Mouse (Mus musculus) adrenal gland (tissue): ENCODE data around the gene Aqp12.
"Not testable (repeated sequence)": the region's sequence is repeated elsewhere in the genome, so short reads cannot be mapped to it uniquely, and the experiment has no call there.

Source experiments
- intact Hi-C: fragments of 180-260 bp; cut with DNase I; formaldehyde crosslinking; loops from one replicate; pipeline ENCODE4 v1.15.1; 2025
- long read RNA-seq, 2 experiments: library from polyadenylated mRNA; unstranded; transcript quantifications; one replicate each; pipeline ENCODE4 v2.0.0; 2020; ENCODE audit warnings: borderline replicate concordance in 1 of 2; ENCODE audit not compliant: insufficient replicate concordance in 1 of 2

Aqp12 gene
- long read RNA-seq, experiment 1: 0 reads
- long read RNA-seq, experiment 2: 0 reads

DNA sequence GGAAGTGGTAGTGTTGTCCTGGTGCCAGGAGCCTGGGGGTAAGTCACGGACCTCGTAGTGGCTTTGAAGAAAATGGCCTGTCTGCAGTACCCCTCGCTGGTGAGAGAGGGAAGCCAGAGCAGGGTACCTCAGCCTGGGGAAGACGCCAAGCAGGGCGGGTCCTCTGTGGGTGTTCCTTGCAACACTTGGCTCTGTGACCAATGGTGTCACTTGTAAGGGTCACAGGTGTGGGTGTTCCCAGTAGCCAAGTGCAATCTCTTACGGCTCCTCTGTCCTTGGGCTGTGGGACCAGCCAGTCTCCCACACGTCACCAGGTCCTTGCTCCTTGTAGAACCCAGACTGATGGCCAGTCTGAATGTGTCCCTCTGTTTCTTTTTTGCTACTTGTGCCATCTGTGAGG is at the start of gene Aqp12:
Gene Aqp12 (plus strand): TSS at position 274 of the 400 bp plus-strand sequence.
- intact Hi-C loops: no loop called here

- intact Hi-C loops: loop anchor here (2.0 to 10.0 kb wide), 3 partner anchors 54 to 168 kb away; no protein-coding TSS in a partner anchor
Measured at GRCm38 (mm10) chr1:92956571-92957335, 49.4 kb upstream of the Aqp12 start.

GRCm38 (mm10) chr1:92958999-92959398 is 47.1 kb upstream of the Aqp12 start:
- intact Hi-C loops: loop anchor here (5.0 to 10.0 kb wide), 2 partner anchors 123 to 166 kb away; no protein-coding TSS in a partner anchor

DNA sequence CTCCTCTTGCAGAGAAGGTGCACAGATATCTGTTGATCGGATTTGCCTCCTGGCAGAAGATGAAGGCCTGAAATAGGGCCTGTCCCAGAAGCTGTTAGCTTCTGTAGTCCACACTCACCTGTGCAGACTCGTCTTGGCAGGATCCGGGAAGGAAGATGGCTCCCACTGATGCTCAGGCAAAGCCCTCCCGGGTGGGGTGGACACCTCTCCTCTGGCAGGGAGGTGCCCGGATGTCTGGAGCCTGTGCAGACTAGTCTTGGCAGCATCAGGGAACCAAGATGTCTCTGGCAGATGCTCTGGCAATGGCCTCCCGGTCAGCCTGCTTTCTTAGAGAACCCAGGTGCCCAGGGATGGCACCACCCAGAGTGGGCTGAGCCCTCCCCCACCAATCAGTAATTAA is 35.3 kb upstream of the Aqp12 start:
- intact Hi-C loops: not testable (repeated sequence)

DNA sequence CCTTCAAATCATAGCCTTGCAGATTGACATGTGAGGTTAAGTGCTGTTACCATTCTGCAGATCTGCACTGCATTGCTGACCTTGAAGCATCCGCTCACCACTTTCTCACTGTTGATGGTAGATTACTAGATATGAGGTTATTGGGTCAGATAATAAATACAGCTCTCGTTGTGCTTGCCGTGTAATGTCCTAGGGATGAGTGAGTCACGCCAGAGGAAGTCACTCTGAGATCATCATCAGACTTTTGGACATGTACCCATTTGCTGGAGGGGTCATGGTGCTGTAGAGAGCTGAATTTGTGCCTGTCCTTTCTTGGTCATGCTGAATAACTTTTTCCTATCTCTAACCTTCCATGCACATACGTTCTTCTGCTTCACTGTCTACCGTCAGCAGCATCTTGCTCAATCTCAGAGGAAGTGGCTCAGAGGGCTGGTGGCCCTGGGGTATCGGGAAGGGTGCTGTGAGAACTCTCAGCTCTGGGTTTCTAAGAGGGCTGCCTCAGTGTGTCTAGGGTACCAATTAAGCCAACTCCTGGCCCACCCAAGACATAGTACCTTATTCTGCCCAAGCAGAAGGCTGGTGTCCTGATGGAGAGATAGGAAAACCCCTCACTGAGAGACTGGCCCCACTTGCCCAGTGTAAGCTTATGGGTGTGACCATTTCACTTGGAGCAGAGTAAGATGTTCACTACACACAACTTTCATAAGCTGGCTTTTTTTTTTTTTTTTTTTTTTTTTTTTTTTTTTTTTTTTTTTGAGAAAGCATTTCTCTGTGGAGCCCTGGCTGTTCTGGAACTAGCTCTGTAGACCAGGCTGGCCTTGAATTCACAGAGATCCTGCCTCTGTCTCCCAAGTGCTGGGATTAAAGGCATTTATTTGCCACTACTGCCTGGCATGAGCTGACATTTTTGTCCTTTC is 34.0 kb upstream of the Aqp12 start:
- intact Hi-C loops: no loop called here

DNA sequence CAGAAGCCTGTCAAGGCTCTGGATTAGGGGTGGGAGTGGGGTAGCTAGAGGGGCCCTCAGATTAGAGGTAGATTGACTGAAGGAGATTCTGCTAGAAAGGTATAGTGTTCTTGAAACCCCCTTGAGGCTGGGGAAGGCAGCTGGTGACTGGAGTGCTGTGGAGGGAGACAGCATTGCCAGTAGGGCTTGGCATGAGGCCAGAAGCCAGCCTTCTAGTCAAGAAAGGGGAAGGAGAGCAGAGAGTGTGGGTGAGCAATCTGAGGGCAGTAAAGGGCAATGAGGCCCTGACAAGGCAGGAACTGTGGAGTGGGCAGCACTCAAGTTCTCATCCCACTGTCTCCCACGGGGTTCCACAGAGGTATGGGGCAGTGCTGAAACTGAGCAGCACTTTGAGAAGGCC is 33.3 kb upstream of the Aqp12 start:
- intact Hi-C loops: no loop called here

GRCm38 (mm10) chr1:92976141-92976566 is 30.0 kb upstream of the Aqp12 start:
- intact Hi-C loops: no loop called here

DNA sequence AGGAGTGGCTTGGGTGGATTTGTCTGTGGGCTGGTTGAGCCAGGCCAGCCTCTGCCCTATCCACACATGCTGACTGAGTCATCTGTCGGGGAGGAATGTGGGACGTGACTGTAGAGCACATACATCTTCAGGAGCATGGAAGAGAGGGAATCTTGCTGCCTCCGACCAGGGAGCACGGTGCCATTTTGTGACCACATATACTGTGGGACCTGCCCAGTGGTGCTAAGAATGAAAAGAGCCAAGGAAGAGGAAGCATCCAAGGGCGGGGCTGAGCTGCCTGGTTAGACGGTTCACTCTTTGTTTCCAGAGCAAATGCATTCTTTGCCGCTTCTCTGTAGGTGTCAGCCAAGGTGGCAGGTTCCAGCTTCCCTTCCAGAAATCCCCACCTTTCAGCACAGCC is 27.5 kb upstream of the Aqp12 start:
- intact Hi-C loops: no loop called here

DNA sequence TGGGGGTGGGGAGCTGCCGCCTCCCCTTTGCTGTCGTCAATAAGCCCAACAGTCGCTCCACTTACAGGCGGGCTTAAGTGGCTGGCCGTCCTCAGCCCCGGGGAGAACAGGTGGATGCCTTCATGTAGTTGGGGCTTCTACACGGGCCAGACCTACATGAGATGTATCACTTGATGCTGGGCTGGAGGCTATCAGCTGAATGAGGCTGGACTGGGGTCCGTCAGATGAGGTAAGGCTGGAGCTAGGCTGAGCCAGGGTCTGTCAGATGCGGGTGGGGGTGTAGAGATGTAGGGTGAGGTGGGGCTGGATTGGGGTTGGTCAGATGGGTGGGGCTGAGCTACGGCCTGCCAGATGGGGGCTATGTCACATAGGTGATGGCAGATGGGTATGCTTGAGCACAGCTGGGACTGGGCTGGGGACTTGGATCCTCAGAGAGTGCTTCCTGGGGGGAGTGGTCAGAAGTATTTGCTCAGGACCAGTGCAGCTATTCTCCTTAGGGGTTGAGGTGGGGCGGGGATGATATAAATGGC is 27.0 kb upstream of the Aqp12 start:
- intact Hi-C loops: no loop called here

GRCm38 (mm10) chr1:92981056-92981845 is 24.9 kb upstream of the Aqp12 start:
- intact Hi-C loops: no loop called here

DNA sequence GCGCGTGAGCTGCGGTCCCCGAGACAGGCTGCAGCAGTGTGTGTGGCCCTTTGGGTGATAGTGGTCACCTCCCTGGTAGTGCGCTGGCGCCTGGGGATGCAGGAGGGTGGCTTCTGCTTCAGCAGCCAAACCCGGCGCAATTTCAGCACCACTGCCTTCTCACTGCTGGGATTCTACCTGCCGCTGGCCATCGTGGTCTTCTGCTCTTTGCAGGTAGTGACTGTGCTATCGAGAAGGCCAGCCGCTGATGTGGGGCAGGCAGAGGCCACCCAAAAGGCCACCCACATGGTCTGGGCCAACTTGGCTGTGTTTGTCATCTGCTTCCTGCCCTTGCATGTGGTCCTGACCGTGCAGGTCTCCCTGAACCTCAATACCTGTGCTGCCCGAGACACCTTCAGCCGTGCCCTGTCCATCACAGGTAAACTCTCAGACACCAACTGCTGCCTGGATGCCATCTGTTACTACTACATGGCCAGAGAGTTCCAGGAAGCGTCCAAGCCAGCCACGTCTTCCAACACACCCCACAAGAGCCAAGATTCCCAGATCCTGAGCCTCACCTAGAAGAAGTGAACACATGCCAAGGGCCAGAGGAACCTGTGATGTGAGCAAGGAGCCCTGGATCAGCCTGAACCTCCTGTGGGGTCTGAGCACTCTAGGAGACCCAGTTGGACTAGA is 23.1 kb upstream of the Aqp12 start:
- intact Hi-C loops: no loop called here

GRCm38 (mm10) chr1:92984999-92985398 is 21.1 kb upstream of the Aqp12 start:
- intact Hi-C loops: no loop called here

- intact Hi-C loops: no loop called here
Measured at GRCm38 (mm10) chr1:92988894-92989293, 17.2 kb upstream of the Aqp12 start.

GRCm38 (mm10) chr1:92989891-92990290 is 16.2 kb upstream of the Aqp12 start:
- intact Hi-C loops: no loop called here

- intact Hi-C loops: no loop called here
Measured at GRCm38 (mm10) chr1:92992214-92992855, 13.8 kb upstream of the Aqp12 start.

DNA sequence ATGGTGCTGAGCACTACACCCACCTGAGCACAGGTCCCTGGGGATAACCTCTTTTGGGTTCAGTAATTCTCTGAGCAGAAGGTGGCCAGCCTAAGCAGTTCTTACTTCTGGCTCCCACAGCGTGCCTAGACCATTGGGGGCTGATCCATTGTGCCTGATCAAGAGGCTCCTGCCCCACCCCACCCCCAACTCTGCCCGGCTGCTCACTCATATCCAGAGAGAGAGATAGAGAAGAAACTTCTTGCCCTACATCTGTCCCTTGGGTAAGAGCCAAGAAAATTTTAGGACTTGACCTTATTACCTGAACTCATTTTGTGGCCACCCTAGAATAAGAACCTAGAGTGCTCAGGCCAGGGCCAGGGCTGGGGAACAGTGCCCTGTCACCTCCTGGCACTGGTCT is 13.3 kb upstream of the Aqp12 start:
- intact Hi-C loops: no loop called here

DNA sequence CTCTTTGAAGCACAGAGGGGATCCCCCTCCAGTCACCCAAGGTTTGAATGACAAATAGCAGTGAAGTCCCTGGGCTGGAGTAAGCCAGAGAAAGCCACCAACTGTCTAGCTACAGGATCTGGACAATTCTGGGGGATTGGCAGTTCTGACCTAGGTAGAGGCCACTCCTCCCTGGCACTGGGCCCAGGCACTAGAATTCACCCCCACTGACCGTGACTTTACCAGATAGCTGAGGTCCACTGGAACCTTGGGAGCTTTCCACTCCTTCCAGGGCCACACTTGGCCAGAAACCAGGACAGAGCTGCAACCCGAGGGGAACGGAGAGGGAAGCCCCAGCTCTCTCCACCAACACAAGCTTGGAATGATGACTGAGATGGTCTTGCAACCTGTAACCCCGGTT is 3.1 kb downstream of the Aqp12 start:
- intact Hi-C loops: no loop called here

DNA sequence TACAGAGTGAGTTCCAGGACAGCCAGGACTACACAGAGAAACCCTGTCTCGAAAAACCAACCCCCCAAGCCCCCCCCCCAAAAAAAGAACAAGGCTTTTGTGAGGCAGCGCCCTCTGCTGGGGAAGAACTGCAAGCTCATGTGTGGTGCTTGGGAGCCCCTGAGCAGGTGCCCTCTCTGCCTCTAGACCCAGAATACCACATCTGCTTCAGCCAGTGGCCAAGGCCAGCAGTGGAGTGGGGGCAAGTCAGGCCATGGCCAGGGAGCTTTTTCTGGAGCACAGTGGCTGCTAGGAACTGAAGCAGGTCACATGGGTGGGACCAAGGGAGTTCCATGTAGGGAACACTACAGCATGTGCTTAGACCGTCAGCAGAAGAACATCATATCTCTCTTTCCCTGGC is 4.6 kb downstream of the Aqp12 start:
- intact Hi-C loops: loop anchor here (2.0 kb wide), 1 partner anchor 54 kb away; no protein-coding TSS in a partner anchor

DNA sequence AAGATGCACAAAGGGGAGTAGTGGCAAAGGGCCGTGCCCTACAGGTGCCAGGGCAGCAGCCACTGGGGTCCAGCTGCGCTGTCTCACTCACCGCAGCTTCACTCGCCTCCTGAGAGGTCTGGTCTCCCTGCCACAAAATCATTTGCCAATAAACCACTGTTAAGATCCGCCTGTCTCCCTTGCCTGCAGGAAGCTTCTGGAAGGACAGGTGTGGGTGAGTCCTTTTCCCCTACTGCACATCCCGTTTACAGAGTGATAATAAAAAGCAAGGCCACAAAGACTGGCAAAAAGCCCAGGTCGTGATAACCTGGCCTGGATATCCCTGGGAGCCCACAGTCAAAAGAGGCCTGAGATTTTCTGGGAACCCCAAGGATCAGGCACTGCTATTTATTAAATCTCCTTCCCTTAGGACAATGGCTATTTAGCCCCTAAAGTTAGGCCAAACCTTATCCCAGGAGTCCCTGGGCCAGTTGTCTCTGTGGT is 6.0 kb downstream of the Aqp12 start:
- intact Hi-C loops: loop anchor here (2.0 kb wide), 1 partner anchor 69 kb away; no protein-coding TSS in a partner anchor

- intact Hi-C loops: loop anchor here (2.0 kb wide), 1 partner anchor 67 kb away; no protein-coding TSS in a partner anchor
Measured at GRCm38 (mm10) chr1:93013367-93013766, 7.2 kb downstream of the Aqp12 start.
